Mouse (Mus musculus) adrenal gland, postnatal 14 days (tissue): ENCODE data around the gene Ccm2. TPM values are rescaled to one million over a fixed set of nuclear protein-coding genes. Genes with fewer than 3 reads are reported as not detected.

Source experiments
- DNase-seq: peaks from one replicate; pipeline ENCODE4 v3.0.0; 2021; ENCODE audit warnings: mixed read lengths
- total RNA-seq: library from RNA; stranded (reverse); gene quantifications from 2 replicates; pipeline ENCODE4 v1.2.3, GENCODE M21; 2021

Ccm2 gene
- total RNA-seq, 1 experiment from 2014 or later, result 37.6 TPM

GRCm38 (mm10) chr11:6603887-6604603 lies 57.4 kb downstream of the Ccm2 start:
- peak; percentile 67 for DNase-seq

- no peak for DNase-seq
These were observed 57.9 kb downstream of the Ccm2 start for GRCm38 (mm10) chr11:6604604-6604936.

GRCm38 (mm10) chr11:6605021-6605481 lies 58.4 kb downstream of the Ccm2 start:
- DNase-seq, result no peak

- DNase-seq, result peak; percentile 63
These were observed 59.1 kb downstream of the Ccm2 start, which contains the start of gene Nacad for GRCm38 (mm10) chr11:6605491-6606399. TSS of gene Nacad (minus strand) at chr11:6606053.

GRCm38 (mm10) chr11:6615250-6616205 lies 68.8 kb downstream of the Ccm2 start:
- no peak for DNase-seq

- no peak for DNase-seq
These were observed 77.0 kb downstream of the Ccm2 start for GRCm38 (mm10) chr11:6623704-6624103.

- DNase-seq, result no peak
These were observed 78.1 kb downstream of the Ccm2 start for GRCm38 (mm10) chr11:6624619-6625382.

GRCm38 (mm10) chr11:6625478-6626387 lies 79.0 kb downstream of the Ccm2 start, which contains the start of gene Tbrg4:
TSS of gene Tbrg4 (minus strand) at chr11:6626067.
- peak; percentile 95 for DNase-seq

GRCm38 (mm10) chr11:6626388-6626772 lies 79.7 kb downstream of the Ccm2 start:
- DNase-seq, result no peak

GRCm38 (mm10) chr11:6627731-6628130 lies 81.0 kb downstream of the Ccm2 start:
- DNase-seq, result no peak

GRCm38 (mm10) chr11:6628568-6628967 lies 81.9 kb downstream of the Ccm2 start:
- peak; percentile 81 for DNase-seq

GRCm38 (mm10) chr11:6629655-6630054 lies 83.0 kb downstream of the Ccm2 start:
- DNase-seq, result no peak

- no peak for DNase-seq
These were observed 89.5 kb downstream of the Ccm2 start for GRCm38 (mm10) chr11:6636150-6636549.

- no peak for DNase-seq
These were observed 91.8 kb downstream of the Ccm2 start, which contains the start of gene Wap for GRCm38 (mm10) chr11:6638537-6638936. TSS of gene Wap (minus strand) at chr11:6638637.

- DNase-seq, result no peak
These were observed 92.4 kb downstream of the Ccm2 start for GRCm38 (mm10) chr11:6639072-6639471.

GRCm38 (mm10) chr11:6644566-6644965 lies 97.9 kb downstream of the Ccm2 start:
- no peak for DNase-seq
